Mouse (Mus musculus): ENCODE results near the gene Tuba1c. TPM values are rescaled to one million over a fixed set of nuclear protein-coding genes. Genes with fewer than 3 reads are reported as not detected.

The Tuba1c gene
- polyA plus RNA-seq, 2 experiments = 150 to 192 TPM

DNA sequence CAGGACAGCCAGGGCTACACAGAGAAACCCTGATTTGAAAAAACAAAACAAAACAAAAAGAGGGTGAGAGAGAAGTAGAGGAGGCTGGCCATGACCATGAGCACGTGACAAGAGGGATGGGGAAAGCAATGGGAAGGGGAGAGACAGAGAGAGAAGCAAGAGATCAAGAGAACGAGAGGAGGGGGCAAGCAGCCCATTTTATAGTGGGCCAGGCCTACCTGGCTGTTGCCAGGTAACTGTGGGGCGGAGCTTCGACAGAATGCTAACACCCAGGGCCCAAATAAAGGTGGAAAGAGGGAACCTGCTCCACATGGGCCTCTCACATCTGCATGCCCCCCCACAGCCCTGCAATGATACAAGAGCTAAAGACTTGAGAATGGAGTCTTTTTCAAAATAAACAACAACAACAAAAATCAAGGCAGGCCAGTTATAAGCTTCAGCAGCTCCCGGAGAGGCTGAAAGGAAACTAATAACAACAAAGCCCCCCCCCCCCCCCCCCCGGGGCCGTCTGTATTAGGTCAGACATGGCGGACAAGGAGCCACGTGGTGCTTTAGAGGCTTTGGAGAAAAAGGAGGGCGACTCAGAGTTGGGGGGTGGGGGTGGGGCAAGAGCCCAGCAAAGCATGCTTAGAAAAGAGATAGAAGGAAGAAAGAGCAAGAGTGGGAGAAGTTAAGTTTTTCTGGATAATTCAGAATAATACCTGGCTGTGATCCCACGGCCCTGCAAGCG lies 39.8 kb upstream of the Tuba1c start:
- DNase-seq (ENCODE audit: low spot score) (no peak), ATAC-seq (ENCODE audit: low FRiP score, low read depth) (no peak)
- no peak overlapping the region for H3K27ac ChIP-seq (replicated peaks; ENCODE audit: low read depth, low read length)
- 45% methylated on average over 10 of the region's 12 CpGs for WGBS
- H3K4me2 ChIP-seq (replicated peaks; ENCODE audit: low read depth, low read length, severe bottlenecking) = no peak overlapping the region
- TF ChIP-seq POLR2A (IDR thresholded peaks at IDR 0.05; ENCODE audit: borderline replicate concordance, extremely low read depth, insufficient read depth, insufficient read length) = no peak
- H3K27me3 ChIP-seq (ENCODE audit: control insufficient read depth, insufficient read depth, low read length) = no peaks in the 10 kb centered on the region
- H3K9me3 ChIP-seq (ENCODE audit: control insufficient read depth, low read length) = no peaks in the 10 kb centered on the region
- no peak overlapping the region for H3K4me3 ChIP-seq (replicated peaks; ENCODE audit: low read length)
- H3K36me3 ChIP-seq (ENCODE audit: control insufficient read depth, insufficient read depth, low read length) = no peaks in the 10 kb centered on the region
- no peak overlapping the region for H3K9ac ChIP-seq (ENCODE audit: low read depth, low read length, severe bottlenecking)
- H3K4me1 ChIP-seq (ENCODE audit: control insufficient read depth, insufficient read depth, low read length) = peaks cover 24% of the 10 kb centered on the region

DNA sequence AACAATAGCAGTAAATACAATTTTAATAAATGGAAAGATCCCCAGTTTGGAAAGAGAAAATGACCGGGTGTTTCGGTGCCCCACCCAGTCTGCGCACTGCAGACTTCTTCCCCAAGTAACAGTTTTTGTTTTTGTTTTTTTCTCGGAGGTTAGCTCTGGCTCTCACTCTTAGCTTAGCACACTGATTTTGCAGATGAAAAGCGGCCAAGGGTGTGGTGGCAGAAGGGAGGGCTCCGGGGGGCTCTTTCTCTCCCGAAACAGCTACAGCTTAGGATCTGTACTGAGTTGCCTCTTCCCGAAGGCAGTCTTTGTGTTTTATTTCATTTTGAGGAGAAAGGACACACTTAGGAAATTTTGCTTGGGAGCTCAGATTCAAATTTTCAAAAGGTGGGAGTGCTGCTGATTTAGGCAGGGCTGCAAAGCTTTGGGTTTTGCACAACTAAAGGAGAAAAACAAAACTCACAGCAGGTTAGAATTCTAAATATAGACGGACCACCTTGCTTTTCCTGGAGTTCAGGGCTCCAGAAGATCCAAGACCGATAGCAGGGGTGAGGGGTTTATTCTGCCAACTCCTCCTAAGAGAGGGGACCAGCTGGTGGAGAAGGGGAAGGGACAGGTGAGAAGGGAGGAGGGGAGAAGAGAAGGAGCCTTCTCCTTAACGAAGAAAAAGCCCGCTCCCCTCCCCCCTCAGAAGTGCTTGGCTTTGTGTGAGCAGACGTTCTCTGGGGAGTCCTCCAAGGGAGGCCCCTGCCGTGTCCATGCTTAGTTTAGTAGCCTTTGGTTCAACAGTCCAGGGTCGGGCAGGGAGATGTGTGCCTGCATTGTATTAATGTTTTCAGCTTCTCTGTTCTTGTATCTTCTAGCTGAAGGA lies 38.8 kb upstream of the Tuba1c start:
- Histone ChIP-seq H3K4me2 (replicated peaks; ENCODE audit: low read depth, low read length, severe bottlenecking) (peak overlapping the region; percentile 7; the same call in 1 of the 2 replicates), H3K9ac (ENCODE audit: low read depth, low read length, severe bottlenecking) (no peak overlapping the region)

DNA sequence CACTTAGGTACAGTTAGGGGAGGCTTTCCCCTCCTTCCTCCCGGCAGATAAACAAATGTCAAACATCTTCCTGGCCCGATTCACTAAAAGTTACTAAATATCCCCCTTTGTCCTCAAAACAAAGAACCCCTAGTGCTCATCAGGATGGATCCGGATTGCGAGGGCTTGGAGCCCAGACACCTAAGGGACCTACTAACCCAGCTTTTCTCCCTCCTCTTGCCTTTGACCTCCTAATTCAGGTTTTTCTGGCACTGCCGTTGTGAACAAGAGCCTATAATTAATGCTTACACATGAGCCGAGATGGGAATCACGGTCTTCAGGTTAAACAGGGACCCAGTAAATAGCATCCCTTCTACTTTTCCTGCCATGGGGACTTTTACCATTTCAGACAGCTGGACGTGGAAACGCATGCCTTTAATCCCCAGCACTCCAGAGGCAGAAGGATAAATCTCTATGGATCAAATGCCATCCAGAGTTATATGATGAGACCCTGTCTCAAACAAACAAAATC lies 38.1 kb upstream of the Tuba1c start:
- no peak for DNase-seq (ENCODE audit: low spot score)
- Histone ChIP-seq H3K27ac (replicated peaks; ENCODE audit: low read depth, low read length) (no peak overlapping the region; the same call in 1 of the 2 replicates), H3K9me3 (ENCODE audit: control insufficient read depth, low read length) (no peaks in the 10 kb centered on the region), H3K36me3 (ENCODE audit: control insufficient read depth, insufficient read depth, low read length) (no peaks in the 10 kb centered on the region), H3K4me1 (ENCODE audit: control insufficient read depth, insufficient read depth, low read length) (peaks cover 24% of the 10 kb centered on the region), H3K9ac (ENCODE audit: low read depth, low read length, severe bottlenecking) (no peak overlapping the region), H3K27me3 (ENCODE audit: control insufficient read depth, insufficient read depth, low read length) (no peaks in the 10 kb centered on the region), H3K4me2 (replicated peaks; ENCODE audit: low read depth, low read length, severe bottlenecking) (peak overlapping the region; percentile 73; the same call in 1 of the 2 replicates), H3K4me3 (replicated peaks; ENCODE audit: low read length) (no peak overlapping the region)
- 32% methylated on average over 9 of the region's 9 CpGs for WGBS
- no peak for TF ChIP-seq POLR2A (IDR thresholded peaks at IDR 0.05; ENCODE audit: borderline replicate concordance, extremely low read depth, insufficient read depth, insufficient read length)
- ATAC-seq (ENCODE audit: low FRiP score, low read depth) = no peak

More for the DNA sequence above, 38.8 kb upstream of the Tuba1c start:
- H3K27me3 ChIP-seq (ENCODE audit: control insufficient read depth, insufficient read depth, low read length) = no peaks in the 10 kb centered on the region
- no peaks in the 10 kb centered on the region for H3K36me3 ChIP-seq (ENCODE audit: control insufficient read depth, insufficient read depth, low read length)
- ATAC-seq (ENCODE audit: low FRiP score, low read depth) = no peak
- no peak overlapping the region; the same call in 1 of the 2 replicates for H3K27ac ChIP-seq (replicated peaks; ENCODE audit: low read depth, low read length)
- H3K4me3 ChIP-seq (replicated peaks; ENCODE audit: low read length) = no peak overlapping the region
- WGBS = 34% methylated on average over 15 of the region's 15 CpGs
- no peaks in the 10 kb centered on the region for H3K9me3 ChIP-seq (ENCODE audit: control insufficient read depth, low read length)
- H3K4me1 ChIP-seq (ENCODE audit: control insufficient read depth, insufficient read depth, low read length) = peaks cover 24% of the 10 kb centered on the region
- DNase-seq (ENCODE audit: low spot score) = no peak
- TF ChIP-seq POLR2A (IDR thresholded peaks at IDR 0.05; ENCODE audit: borderline replicate concordance, extremely low read depth, insufficient read depth, insufficient read length) = no peak

DNA sequence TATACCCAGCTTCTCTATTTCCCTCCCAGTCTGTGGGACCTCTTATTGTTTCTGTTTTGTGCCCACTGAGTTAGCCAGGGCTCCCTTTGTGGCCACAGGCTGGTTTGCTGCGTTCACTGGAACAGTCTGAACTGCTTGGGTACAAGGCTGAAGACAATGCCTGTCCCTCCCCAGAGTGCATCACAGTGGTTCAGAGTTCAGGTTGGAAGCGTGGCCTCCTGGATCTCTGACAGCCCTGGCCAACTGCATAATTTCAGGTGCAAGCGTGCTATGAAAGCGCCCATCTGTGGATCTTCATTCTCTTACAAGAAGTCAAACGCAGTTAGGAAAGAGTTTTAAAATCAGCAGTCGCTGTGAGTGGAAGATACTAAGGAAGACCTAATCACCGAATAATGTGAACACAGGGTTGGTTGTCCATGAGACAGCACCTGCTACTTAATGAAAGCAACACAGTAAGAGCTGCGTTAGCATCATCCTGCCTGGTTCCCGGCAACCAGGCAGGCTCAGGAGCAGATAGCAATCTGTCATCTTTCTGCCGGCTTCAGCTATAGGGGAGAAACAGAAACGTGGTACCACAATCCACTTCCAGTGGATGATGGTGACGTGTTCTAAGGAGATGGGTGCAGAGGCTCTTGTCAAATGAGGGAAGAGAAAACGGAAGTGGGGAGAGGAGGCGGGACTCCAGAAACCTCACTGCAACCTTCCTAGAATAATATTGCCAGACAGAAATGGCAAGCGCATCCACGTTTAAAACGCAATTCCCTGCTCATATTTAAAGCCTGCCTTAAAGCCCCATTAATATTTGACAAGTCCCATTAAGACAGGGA lies 37.4 kb upstream of the Tuba1c start:
- Histone ChIP-seq H3K27me3 (ENCODE audit: control insufficient read depth, insufficient read depth, low read length) (no peaks in the 10 kb centered on the region), H3K4me2 (replicated peaks; ENCODE audit: low read depth, low read length, severe bottlenecking) (peak overlapping the region; percentile 73), H3K9ac (ENCODE audit: low read depth, low read length, severe bottlenecking) (no peak overlapping the region), H3K27ac (replicated peaks; ENCODE audit: low read depth, low read length) (0 out of 2 replicates have a peak overlapping the region, but pooled peaks have one; percentile 8), H3K9me3 (ENCODE audit: control insufficient read depth, low read length) (no peaks in the 10 kb centered on the region), H3K4me3 (replicated peaks; ENCODE audit: low read length) (peak overlapping the region; percentile 39), H3K4me1 (ENCODE audit: control insufficient read depth, insufficient read depth, low read length) (peaks cover 18% of the 10 kb centered on the region), H3K36me3 (ENCODE audit: control insufficient read depth, insufficient read depth, low read length) (no peaks in the 10 kb centered on the region)
- 38% methylated on average over 17 of the region's 17 CpGs for WGBS
- no peak for TF ChIP-seq POLR2A (IDR thresholded peaks at IDR 0.05; ENCODE audit: borderline replicate concordance, extremely low read depth, insufficient read depth, insufficient read length)
- ATAC-seq (ENCODE audit: low FRiP score, low read depth) (no peak), DNase-seq (ENCODE audit: low spot score) (peak; percentile 69)
